Mouse (Mus musculus): ENCODE data around the gene Mindy4. TPM values are rescaled to one million over a fixed set of nuclear protein-coding genes. Genes with fewer than 3 reads are reported as not detected.

Gene Mindy4
- total and polyA plus RNA-seq, 3 experiments = 0.05 TPM; not detected in 2

- no peak for ATAC-seq (ENCODE audit: extremely low read depth, insufficient number of reproducible peaks, low FRiP score, poor library complexity, severe bottlenecking)
Observed at GRCm38 (mm10) chr6:55169818-55170217, 33.4 kb upstream of the Mindy4 start.

GRCm38 (mm10) chr6:55171638-55172037 is 31.5 kb upstream of the Mindy4 start:
- Histone ChIP-seq H3K36me3 (replicated peaks) (no peaks in the 10 kb centered on the region), H3K27me3 (ENCODE audit: insufficient read depth, low read length) (no peaks in the 10 kb centered on the region), H3K9me3 (replicated peaks) (no peaks in the 10 kb centered on the region), H3K4me1 (ENCODE audit: insufficient read depth, low read depth, low read length) (0 out of 2 replicates have a peak, but pooled peaks cover 2% of the 10 kb centered on the region), H3K4me3 (ENCODE audit: low read depth, low read length) (no peak overlapping the region)
- TF ChIP-seq POLR2AphosphoS5 (IDR thresholded peaks at IDR 0.05; ENCODE audit: insufficient replicate concordance, low read depth, low read length) = no peak
- TF ChIP-seq CTCF (IDR thresholded peaks at IDR 0.05; ENCODE audit: low read depth, low read length) = no peak
- no peak for TF ChIP-seq TAL1 (conservative IDR thresholded peaks at IDR 0.05; ENCODE audit: low read depth, low read length)
- TF ChIP-seq GATA1 (IDR thresholded peaks at IDR 0.05; ENCODE audit: borderline replicate concordance, low read length) = no peak
- TF ChIP-seq GATA2 (IDR thresholded peaks at IDR 0.05; ENCODE audit: borderline replicate concordance, low read depth, low read length) = no peak
- ATAC-seq (ENCODE audit: extremely low read depth, insufficient number of reproducible peaks, low FRiP score, poor library complexity, severe bottlenecking) (no peak), DNase-seq (ENCODE audit: low spot score) (no peak)

More at GRCm38 (mm10) chr6:55169818-55170217, 33.4 kb upstream of the Mindy4 start:
- TF ChIP-seq CTCF (IDR thresholded peaks at IDR 0.05; ENCODE audit: low read depth, low read length) = no peak
- TF ChIP-seq TAL1 (conservative IDR thresholded peaks at IDR 0.05; ENCODE audit: low read depth, low read length) = no peak
- TF ChIP-seq GATA1 (IDR thresholded peaks at IDR 0.05; ENCODE audit: borderline replicate concordance, low read length) = no peak
- TF ChIP-seq POLR2AphosphoS5 (IDR thresholded peaks at IDR 0.05; ENCODE audit: insufficient replicate concordance, low read depth, low read length) = no peak
- no peak for TF ChIP-seq GATA2 (IDR thresholded peaks at IDR 0.05; ENCODE audit: borderline replicate concordance, low read depth, low read length)
- no peak overlapping the region for H3K4me3 ChIP-seq (ENCODE audit: low read depth, low read length)
- H3K4me1 ChIP-seq (ENCODE audit: insufficient read depth, low read depth, low read length) = 0 out of 2 replicates have a peak, but pooled peaks cover 2% of the 10 kb centered on the region
- H3K27me3 ChIP-seq (ENCODE audit: insufficient read depth, low read length) = 0 out of 2 replicates have a peak, but pooled peaks cover 2% of the 10 kb centered on the region
- H3K36me3 ChIP-seq (replicated peaks) = no peaks in the 10 kb centered on the region
- no peaks in the 10 kb centered on the region for H3K9me3 ChIP-seq (replicated peaks)
- no peak for DNase-seq (ENCODE audit: low spot score)

GRCm38 (mm10) chr6:55173171-55173570 is 30.0 kb upstream of the Mindy4 start:
- Histone ChIP-seq H3K4me1 (ENCODE audit: insufficient read depth, low read depth, low read length) (no peaks in the 10 kb centered on the region), H3K4me3 (ENCODE audit: low read depth, low read length) (no peak overlapping the region), H3K27me3 (ENCODE audit: insufficient read depth, low read length) (0 out of 2 replicates have a peak, but pooled peaks cover 2% of the 10 kb centered on the region), H3K9me3 (replicated peaks) (no peaks in the 10 kb centered on the region), H3K36me3 (replicated peaks) (no peaks in the 10 kb centered on the region)
- DNase-seq (ENCODE audit: low spot score) (no peak), ATAC-seq (ENCODE audit: extremely low read depth, insufficient number of reproducible peaks, low FRiP score, poor library complexity, severe bottlenecking) (no peak)
- no peak for TF ChIP-seq GATA2 (IDR thresholded peaks at IDR 0.05; ENCODE audit: borderline replicate concordance, low read depth, low read length)
- no peak for TF ChIP-seq GATA1 (IDR thresholded peaks at IDR 0.05; ENCODE audit: borderline replicate concordance, low read length)
- no peak for TF ChIP-seq POLR2AphosphoS5 (IDR thresholded peaks at IDR 0.05; ENCODE audit: insufficient replicate concordance, low read depth, low read length)
- no peak for TF ChIP-seq CTCF (IDR thresholded peaks at IDR 0.05; ENCODE audit: low read depth, low read length)
- TF ChIP-seq TAL1 (conservative IDR thresholded peaks at IDR 0.05; ENCODE audit: low read depth, low read length) = no peak

- no peak for ATAC-seq (ENCODE audit: extremely low read depth, insufficient number of reproducible peaks, low FRiP score, poor library complexity, severe bottlenecking)
- Histone ChIP-seq H3K4me3 (ENCODE audit: low read depth, low read length) (no peak overlapping the region), H3K36me3 (replicated peaks) (no peaks in the 10 kb centered on the region), H3K27me3 (ENCODE audit: insufficient read depth, low read length) (0 out of 2 replicates have a peak, but pooled peaks cover 2% of the 10 kb centered on the region), H3K9me3 (replicated peaks) (no peaks in the 10 kb centered on the region), H3K4me1 (ENCODE audit: insufficient read depth, low read depth, low read length) (no peaks in the 10 kb centered on the region)
- no peak for TF ChIP-seq TAL1 (conservative IDR thresholded peaks at IDR 0.05; ENCODE audit: low read depth, low read length)
- no peak for TF ChIP-seq POLR2AphosphoS5 (IDR thresholded peaks at IDR 0.05; ENCODE audit: insufficient replicate concordance, low read depth, low read length)
- TF ChIP-seq CTCF (IDR thresholded peaks at IDR 0.05; ENCODE audit: low read depth, low read length) = no peak
- no peak for TF ChIP-seq GATA2 (IDR thresholded peaks at IDR 0.05; ENCODE audit: borderline replicate concordance, low read depth, low read length)
- no peak for TF ChIP-seq GATA1 (IDR thresholded peaks at IDR 0.05; ENCODE audit: borderline replicate concordance, low read length)
- DNase-seq (ENCODE audit: low spot score) = no peak
Observed at GRCm38 (mm10) chr6:55173941-55174349, 29.2 kb upstream of the Mindy4 start.

- Histone ChIP-seq H3K27me3 (ENCODE audit: insufficient read depth, low read length) (0 out of 2 replicates have a peak, but pooled peaks cover 2% of the 10 kb centered on the region), H3K4me1 (ENCODE audit: insufficient read depth, low read depth, low read length) (no peaks in the 10 kb centered on the region), H3K36me3 (replicated peaks) (no peaks in the 10 kb centered on the region), H3K9me3 (replicated peaks) (no peaks in the 10 kb centered on the region), H3K4me3 (ENCODE audit: low read depth, low read length) (no peak within 1 kb of the TSS)
- DNase-seq (ENCODE audit: low spot score) (no peak), ATAC-seq (ENCODE audit: extremely low read depth, insufficient number of reproducible peaks, low FRiP score, poor library complexity, severe bottlenecking) (no peak)
- TF ChIP-seq TAL1 (conservative IDR thresholded peaks at IDR 0.05; ENCODE audit: low read depth, low read length) (no peak), CTCF (IDR thresholded peaks at IDR 0.05; ENCODE audit: low read depth, low read length) (no peak), GATA1 (IDR thresholded peaks at IDR 0.05; ENCODE audit: borderline replicate concordance, low read length) (no peak), POLR2AphosphoS5 (IDR thresholded peaks at IDR 0.05; ENCODE audit: insufficient replicate concordance, low read depth, low read length) (no peak), GATA2 (IDR thresholded peaks at IDR 0.05; ENCODE audit: borderline replicate concordance, low read depth, low read length) (no peak)
Observed at GRCm38 (mm10) chr6:55174741-55175181, 28.4 kb upstream of the Mindy4 start, which contains the start of gene Inmt. Inmt (minus strand) TSS chr6:55175043.

GRCm38 (mm10) chr6:55175456-55175855 is 27.7 kb upstream of the Mindy4 start:
- no peaks in the 10 kb centered on the region for H3K36me3 ChIP-seq (replicated peaks)
- H3K4me1 ChIP-seq (ENCODE audit: insufficient read depth, low read depth, low read length) = no peaks in the 10 kb centered on the region
- ATAC-seq (ENCODE audit: extremely low read depth, insufficient number of reproducible peaks, low FRiP score, poor library complexity, severe bottlenecking) = no peak
- no peak for DNase-seq (ENCODE audit: low spot score)
- no peaks in the 10 kb centered on the region for H3K9me3 ChIP-seq (replicated peaks)
- H3K4me3 ChIP-seq (ENCODE audit: low read depth, low read length) = no peak overlapping the region
- 0 out of 2 replicates have a peak, but pooled peaks cover 2% of the 10 kb centered on the region for H3K27me3 ChIP-seq (ENCODE audit: insufficient read depth, low read length)
- TF ChIP-seq TAL1 (conservative IDR thresholded peaks at IDR 0.05; ENCODE audit: low read depth, low read length) = no peak
- no peak for TF ChIP-seq CTCF (IDR thresholded peaks at IDR 0.05; ENCODE audit: low read depth, low read length)
- TF ChIP-seq POLR2AphosphoS5 (IDR thresholded peaks at IDR 0.05; ENCODE audit: insufficient replicate concordance, low read depth, low read length) = no peak
- TF ChIP-seq GATA2 (IDR thresholded peaks at IDR 0.05; ENCODE audit: borderline replicate concordance, low read depth, low read length) = no peak
- TF ChIP-seq GATA1 (IDR thresholded peaks at IDR 0.05; ENCODE audit: borderline replicate concordance, low read length) = no peak

Data from G1E (cell line).